Mouse (Mus musculus) cerebellum, adult 9-11 months (tissue): ENCODE data around the gene Crlf3.

Experiments
- DNase-seq: peaks from one replicate; pipeline ENCODE4 v3.0.0; 2022

Crlf3 gene

GRCm38 (mm10) chr11:80080826-80081728 is at the start of gene Crlf3:
Gene Crlf3, minus strand, starts transcription at chr11:80080991.
- peak; percentile 92 for DNase-seq

GRCm38 (mm10) chr11:80116411-80116810 is 35.6 kb upstream of the Crlf3 start:
- DNase-seq: no peak

- no peak for DNase-seq
These were observed 23.6 kb upstream of the Crlf3 start for GRCm38 (mm10) chr11:80104407-80104806.

- no peak for DNase-seq
These were observed 20.5 kb upstream of the Crlf3 start for GRCm38 (mm10) chr11:80101298-80101697.

- no peak for DNase-seq
These were observed 17.8 kb upstream of the Crlf3 start for GRCm38 (mm10) chr11:80098444-80099056.

- DNase-seq: no peak
These were observed 9.9 kb upstream of the Crlf3 start for GRCm38 (mm10) chr11:80090555-80091164.

GRCm38 (mm10) chr11:80089817-80090214 is 9.0 kb upstream of the Crlf3 start:
- DNase-seq: no peak

- DNase-seq: peak; percentile 82
These were observed 8.4 kb upstream of the Crlf3 start, which contains the start of gene Atad5 for GRCm38 (mm10) chr11:80088917-80089816. Gene Atad5, plus strand, starts transcription at chr11:80089400.

GRCm38 (mm10) chr11:80086844-80087243 is 6.1 kb upstream of the Crlf3 start:
- peak; percentile 75 for DNase-seq

- DNase-seq: no peak
These were observed 4.7 kb upstream of the Crlf3 start for GRCm38 (mm10) chr11:80085356-80086055.

GRCm38 (mm10) chr11:80081786-80082319 is 1.1 kb upstream of the Crlf3 start:
- DNase-seq: no peak

- no peak for DNase-seq
These were observed 388 bp downstream of the Crlf3 start for GRCm38 (mm10) chr11:80080381-80080825.

GRCm38 (mm10) chr11:80079751-80080150 is 1.0 kb downstream of the Crlf3 start:
- DNase-seq: no peak

GRCm38 (mm10) chr11:80078831-80079230 is 2.0 kb downstream of the Crlf3 start:
- no peak for DNase-seq

- DNase-seq: no peak
These were observed 2.8 kb downstream of the Crlf3 start for GRCm38 (mm10) chr11:80077784-80078545.

GRCm38 (mm10) chr11:80075608-80076277 is 5.0 kb downstream of the Crlf3 start:
- no peak for DNase-seq

GRCm38 (mm10) chr11:80072365-80072764 is 8.4 kb downstream of the Crlf3 start:
- no peak for DNase-seq

- DNase-seq: no peak
These were observed 9.8 kb downstream of the Crlf3 start for GRCm38 (mm10) chr11:80071039-80071438.

GRCm38 (mm10) chr11:80069815-80070214 is 11.0 kb downstream of the Crlf3 start:
- no peak for DNase-seq

GRCm38 (mm10) chr11:80067558-80067957 is 13.2 kb downstream of the Crlf3 start:
- no peak for DNase-seq
